Mouse (Mus musculus): ENCODE data around the gene Fam172a.

DNA sequence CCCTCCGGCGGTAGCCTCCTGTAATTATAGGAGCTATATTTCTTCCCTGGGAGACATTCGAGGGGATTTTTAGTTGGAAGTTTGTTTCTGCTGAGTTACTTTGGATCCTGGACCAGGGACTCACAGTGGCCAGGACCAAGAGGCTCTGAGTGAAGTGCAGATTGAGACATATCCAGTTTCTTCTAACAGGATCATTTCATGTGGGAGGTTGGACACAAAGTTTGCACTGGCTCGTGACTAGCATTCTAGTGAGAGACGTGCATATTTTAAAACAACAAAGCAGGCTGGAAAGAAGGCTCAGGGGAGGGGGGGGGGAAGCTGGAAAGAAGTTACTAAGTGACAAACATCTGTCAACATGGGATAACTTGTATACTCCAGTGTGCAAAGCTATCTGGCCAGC, 481.2 kb downstream of the Fam172a start:
- TF ChIP-seq GATA1 (IDR thresholded peaks at IDR 0.05; ENCODE audit: low read length) (no peak), TAL1 (IDR thresholded peaks at IDR 0.05; ENCODE audit: low read length) (no peak)

Data from erythroblast, embryonic 14.5 days (primary cell).